Mouse (Mus musculus) cerebellum, adult 2 months (tissue): ENCODE measurements around the gene Ivd. TPM values are rescaled to one million over a fixed set of nuclear protein-coding genes. Genes with fewer than 3 reads are reported as not detected.

Experiments used
- DNase-seq, 2 experiments: peaks; one replicate each; pipeline ENCODE4 v3.0.0; 2021
- H3K27ac ChIP-seq: fragments of 200-500 bp; 2 replicates; pipeline ENCODE4 v1.5.1; 2012; ENCODE audit warnings: low read length, control low read depth, inconsistent platforms; ENCODE audit not compliant: insufficient read depth
- H3K27me3 ChIP-seq: fragments of 200-500 bp; 2 replicates; pipeline ENCODE4 v1.6.1; 2012; ENCODE audit warnings: inconsistent platforms, mild to moderate bottlenecking, low read length, moderate library complexity; ENCODE audit not compliant: control insufficient read depth, insufficient read depth
- H3K4me1 ChIP-seq: fragments of 200-500 bp; 2 replicates; pipeline ENCODE4 v1.6.1; 2011; ENCODE audit warnings: low read length; ENCODE audit not compliant: control insufficient read depth, insufficient read depth
- H3K4me3 ChIP-seq: fragments of 200-500 bp; replicated peaks from 2 replicates; pipeline ENCODE3; 2011; ENCODE audit warnings: mild to moderate bottlenecking, low read depth, low read length, control low read depth; ENCODE audit not compliant: insufficient read depth
- CTCF ChIP-seq: fragments of 200-500 bp; IDR thresholded peaks from 2 replicates; pipeline ENCODE4 v1.5.1; 2011; ENCODE audit warnings: low read depth, mild to moderate bottlenecking, control low read depth, low read length, moderate library complexity, borderline replicate concordance; ENCODE audit not compliant: insufficient read depth
- POLR2A ChIP-seq: fragments of 200-500 bp; IDR thresholded peaks from 2 replicates; pipeline ENCODE4 v1.6.1; 2011; ENCODE audit warnings: low read length, control low read depth, borderline replicate concordance; ENCODE audit not compliant: insufficient read depth
- WGBS: fragments of 180-500 bp; shearing (Covaris S2); methylation state at CpG from one replicate; pipeline ENCODE4 v1.1.7; 2018; 5-methylcytosine and 5-hydroxymethylcytosine counted together
- polyA plus RNA-seq: library from polyadenylated mRNA; depleted of rRNA; stranded (reverse); fragments of >200 nt; gene quantifications from 2 replicates; pipeline ENCODE4 v1.2.3, GENCODE M21; 2012

Ivd gene
- polyA plus RNA-seq, 1 experiment: 134 TPM

DNA sequence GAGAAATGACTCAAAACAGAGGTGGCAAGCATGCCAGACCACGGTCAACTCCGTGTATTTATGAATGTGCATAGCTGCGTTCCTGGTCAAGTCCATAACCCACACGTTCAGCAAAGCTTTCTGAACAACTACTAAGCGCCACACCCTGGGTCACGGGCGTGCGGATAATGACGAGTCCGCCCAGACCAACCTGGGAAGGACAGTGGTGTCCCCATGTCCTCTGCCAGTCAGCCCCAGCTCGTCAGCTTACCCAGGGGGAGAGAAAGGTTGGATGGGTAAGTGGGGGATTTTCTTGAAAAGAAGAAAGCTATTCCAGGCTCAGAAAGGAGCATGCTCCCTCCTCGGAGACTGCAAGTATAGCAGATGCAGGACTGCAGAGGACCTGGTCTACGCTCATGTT is 25.7 kb downstream of the Ivd start:
- no peak overlapping the region for H3K27ac ChIP-seq
- H3K27me3 ChIP-seq: no peaks in the 10 kb centered on the region
- TF ChIP-seq POLR2A (no peak), CTCF (no peak)
- H3K4me3 ChIP-seq: no peak overlapping the region
- no peaks in the 10 kb centered on the region for H3K4me1 ChIP-seq
- no peak for DNase-seq
- 75% methylated on average over 13 of the region's 13 CpGs for WGBS

DNA sequence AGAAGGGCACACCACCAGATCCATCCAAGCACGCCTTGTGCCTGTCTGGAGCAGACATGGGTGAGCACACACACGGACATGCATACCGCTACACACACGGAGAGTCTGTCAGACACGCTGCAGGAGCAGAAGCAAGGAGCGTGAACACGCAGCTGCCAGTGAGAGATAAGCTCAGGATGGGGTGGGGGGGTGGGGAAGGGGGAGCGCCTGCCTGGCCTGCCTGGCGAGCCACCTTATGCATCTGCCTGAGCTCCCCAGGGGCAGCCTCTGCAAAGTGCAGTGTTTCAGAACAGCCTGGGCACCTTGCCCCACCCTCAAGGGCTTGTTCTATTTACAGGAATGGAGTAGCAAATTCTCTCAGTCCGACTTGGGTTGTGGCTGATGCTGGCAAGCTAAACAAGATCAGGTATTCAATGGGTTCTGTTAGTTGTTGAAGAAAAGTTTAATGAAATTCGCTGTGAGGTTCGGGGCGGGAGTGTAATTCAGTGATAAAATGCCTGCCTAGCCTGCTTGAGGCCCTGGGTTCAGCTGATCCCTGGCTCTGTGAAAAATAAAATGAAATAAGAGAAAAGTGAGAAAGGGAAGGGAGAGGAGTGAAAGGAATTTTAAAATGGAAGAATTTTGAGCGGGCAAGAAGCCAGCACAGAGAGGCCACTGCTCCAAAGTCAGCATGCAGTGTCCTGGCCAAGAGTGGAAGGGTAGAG is 26.2 kb downstream of the Ivd start:
- Histone ChIP-seq H3K4me3 (no peak overlapping the region), H3K27me3 (no peaks in the 10 kb centered on the region), H3K4me1 (no peaks in the 10 kb centered on the region), H3K27ac (no peak overlapping the region)
- no peak for DNase-seq
- 26% methylated on average over 14 of the region's 14 CpGs for WGBS
- TF ChIP-seq CTCF (no peak), POLR2A (no peak)

DNA sequence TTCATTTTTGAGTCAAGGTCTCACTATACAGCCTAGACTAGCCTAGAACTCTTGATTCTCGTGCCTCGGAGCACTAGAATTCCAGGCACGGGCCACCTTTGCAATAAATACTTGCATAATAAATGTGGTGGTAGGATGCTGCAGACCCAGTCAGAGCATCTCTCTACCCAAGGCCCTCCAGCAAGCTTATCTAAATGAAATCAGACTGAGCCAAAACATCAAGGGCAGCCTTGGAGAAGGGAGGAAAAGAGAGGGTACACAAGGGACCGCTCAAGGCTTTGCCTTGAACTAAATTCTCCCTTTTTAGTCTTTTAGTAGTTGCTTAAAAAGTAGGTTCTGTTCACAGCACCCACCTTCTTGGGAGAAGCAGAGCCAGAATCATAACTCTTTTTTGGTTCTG is 29.4 kb downstream of the Ivd start:
- DNase-seq: no peak
- no peak for TF ChIP-seq CTCF
- TF ChIP-seq POLR2A: no peak
- WGBS: 89% methylated on average over 4 of the region's 4 CpGs
- no peaks in the 10 kb centered on the region for H3K4me1 ChIP-seq
- H3K27me3 ChIP-seq: no peaks in the 10 kb centered on the region
- no peak overlapping the region for H3K27ac ChIP-seq
- H3K4me3 ChIP-seq: no peak overlapping the region

DNA sequence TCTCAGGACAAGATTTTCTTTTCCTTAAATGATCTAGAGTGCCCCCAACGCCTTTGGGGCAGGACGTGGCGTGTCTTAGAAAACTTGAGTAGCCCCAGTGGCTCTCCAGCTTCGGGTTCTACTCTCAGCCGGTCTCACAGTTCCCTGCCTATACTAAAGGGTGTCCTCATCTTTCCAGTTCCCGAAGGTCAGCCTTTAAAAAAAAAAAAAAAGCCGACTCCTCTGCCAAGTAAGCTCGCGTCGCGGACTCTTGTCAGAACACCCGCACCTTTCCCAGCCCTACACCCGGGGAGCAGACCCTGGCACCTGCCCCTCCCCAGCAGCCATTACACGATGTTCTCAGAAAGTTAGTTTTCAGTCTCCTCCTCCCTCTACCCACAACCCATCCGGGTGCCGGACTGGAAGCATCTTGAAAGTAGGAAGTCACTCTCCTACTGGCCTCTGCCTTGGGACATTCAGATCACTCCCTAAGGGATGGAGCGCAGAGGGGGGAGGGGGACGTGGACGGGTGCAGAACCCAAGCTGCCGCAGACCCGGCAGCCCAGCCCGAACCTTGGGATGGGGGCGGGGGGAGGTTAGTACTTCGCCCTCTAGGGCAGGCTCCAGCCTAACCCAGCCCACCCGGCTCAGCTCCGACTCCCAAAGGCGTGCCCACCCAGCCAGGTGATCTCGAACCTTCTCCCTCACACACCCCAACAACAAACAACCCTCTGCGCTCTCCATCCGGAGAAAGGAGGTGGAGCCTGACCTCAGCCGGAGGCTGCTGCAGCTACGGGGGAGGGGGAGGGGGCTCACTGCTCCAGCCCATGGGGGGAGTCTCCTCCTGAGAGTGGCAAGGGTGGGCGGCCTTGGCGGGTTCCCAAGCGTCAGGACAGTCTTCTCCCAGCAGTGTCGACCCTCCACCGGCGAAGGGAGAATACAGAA is 34.5 kb downstream of the Ivd start:
- Histone ChIP-seq H3K27ac (no peak overlapping the region), H3K27me3 (no peaks in the 10 kb centered on the region), H3K4me3 (peak overlapping the region; percentile 59), H3K4me1 (peaks cover 9% of the 10 kb centered on the region)
- TF ChIP-seq POLR2A (no peak), CTCF (no peak)
- peak; percentile 53 to 57 for DNase-seq
- 5% methylated on average over 38 of the region's 38 CpGs for WGBS

DNA sequence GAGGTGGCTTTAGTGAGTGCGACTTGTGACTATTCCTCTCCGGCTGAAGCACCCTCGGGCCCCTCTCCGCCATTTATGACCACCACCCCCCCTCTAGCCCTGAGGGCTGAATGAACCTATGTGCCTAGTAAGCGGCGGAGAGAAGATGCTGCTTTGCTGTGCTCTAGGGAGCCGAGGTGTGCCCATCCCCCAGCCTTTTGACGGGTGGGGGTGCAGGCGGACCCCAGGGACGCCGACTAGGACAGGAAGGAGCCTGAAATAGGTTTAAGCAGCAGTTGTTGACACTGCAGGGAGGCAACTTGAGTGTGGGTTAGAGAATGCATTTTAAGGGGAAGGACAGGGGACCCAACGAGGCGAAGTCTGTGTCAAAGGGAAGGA is 35.1 kb downstream of the Ivd start:
- H3K27ac ChIP-seq: no peak overlapping the region
- TF ChIP-seq POLR2A (no peak), CTCF (no peak)
- no peaks in the 10 kb centered on the region for H3K27me3 ChIP-seq
- peaks cover 9% of the 10 kb centered on the region for H3K4me1 ChIP-seq
- DNase-seq: peak in 1 of 2 experiments; percentile 56
- 1% methylated on average over 13 of the region's 13 CpGs for WGBS
- H3K4me3 ChIP-seq: peak overlapping the region; percentile 59

DNA sequence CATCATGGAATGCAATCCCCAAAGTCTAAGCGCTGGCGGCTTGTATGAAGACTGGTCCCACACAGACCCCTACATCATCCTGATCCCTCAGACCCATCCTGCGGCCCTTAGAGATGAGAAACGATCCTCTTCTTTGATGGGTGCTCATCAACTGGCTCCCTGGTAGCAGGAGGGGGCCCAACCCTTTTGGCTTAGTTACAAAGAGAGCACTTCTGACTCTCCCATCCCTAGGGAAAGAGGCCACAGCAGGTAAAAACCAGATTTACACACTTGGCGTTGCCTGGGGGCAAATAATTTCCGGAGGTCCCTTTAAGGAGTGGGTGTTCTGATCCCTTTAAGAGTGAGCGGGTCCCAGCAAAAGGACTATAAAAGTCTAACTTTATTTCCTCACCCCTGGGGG is 35.6 kb downstream of the Ivd start:
- Histone ChIP-seq H3K27ac (no peak overlapping the region), H3K4me1 (peaks cover 9% of the 10 kb centered on the region), H3K4me3 (peak overlapping the region; percentile 59), H3K27me3 (no peaks in the 10 kb centered on the region)
- 26% methylated on average over 7 of the region's 7 CpGs for WGBS
- TF ChIP-seq CTCF (no peak), POLR2A (no peak)
- DNase-seq: no peak

DNA sequence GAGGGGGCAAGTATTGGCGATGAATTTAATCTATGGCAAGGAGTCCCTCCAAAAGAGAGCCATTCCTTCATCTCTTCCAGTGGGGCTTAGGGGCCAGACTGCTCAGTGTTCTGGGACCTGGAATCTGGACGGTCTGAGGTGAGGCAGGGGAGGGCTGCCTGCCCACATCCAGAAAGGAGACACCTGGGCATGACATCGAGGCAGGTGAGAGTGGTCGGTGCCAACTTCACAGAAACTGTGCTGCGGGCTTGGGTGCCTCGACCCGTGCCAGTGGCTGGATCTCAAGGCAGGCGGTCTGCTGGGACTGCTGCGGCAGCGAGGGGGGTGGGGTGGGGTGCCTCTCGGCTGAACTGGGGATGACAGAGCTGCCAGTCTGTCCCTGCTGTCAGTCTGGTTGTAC is 36.1 kb downstream of the Ivd start:
- DNase-seq: no peak
- no peak for TF ChIP-seq POLR2A
- Histone ChIP-seq H3K4me3 (no peak overlapping the region), H3K4me1 (peaks cover 9% of the 10 kb centered on the region), H3K27me3 (no peaks in the 10 kb centered on the region), H3K27ac (no peak overlapping the region)
- 24% methylated on average over 11 of the region's 11 CpGs for WGBS

DNA sequence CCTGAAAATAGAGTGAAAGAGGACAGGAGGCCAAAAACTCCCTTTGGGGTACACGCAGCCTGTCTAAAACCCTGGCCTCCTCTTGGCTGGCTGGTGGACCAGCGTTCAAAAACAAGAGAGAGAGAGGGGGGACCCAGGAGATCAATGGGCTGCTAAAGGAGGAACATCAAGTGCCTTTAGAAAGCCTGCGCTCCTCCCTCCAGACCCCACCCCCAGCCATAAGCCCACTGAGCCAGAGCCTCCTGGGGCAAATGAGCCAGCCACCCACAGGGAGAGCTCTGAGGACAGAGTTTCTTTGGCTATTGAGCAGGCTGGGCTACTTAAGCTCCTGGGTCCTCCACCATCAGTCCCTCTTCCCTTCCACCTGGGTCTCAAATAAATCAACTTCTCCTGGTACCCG is 37.0 kb downstream of the Ivd start:
- Histone ChIP-seq H3K27me3 (no peaks in the 10 kb centered on the region), H3K4me1 (peaks cover 17% of the 10 kb centered on the region), H3K27ac (no peak overlapping the region), H3K4me3 (no peak overlapping the region)
- DNase-seq: no peak
- no peak for TF ChIP-seq POLR2A
- TF ChIP-seq CTCF: no peak
- WGBS: 62% methylated on average over 4 of the region's 4 CpGs
